In the genomic region with DNA sequence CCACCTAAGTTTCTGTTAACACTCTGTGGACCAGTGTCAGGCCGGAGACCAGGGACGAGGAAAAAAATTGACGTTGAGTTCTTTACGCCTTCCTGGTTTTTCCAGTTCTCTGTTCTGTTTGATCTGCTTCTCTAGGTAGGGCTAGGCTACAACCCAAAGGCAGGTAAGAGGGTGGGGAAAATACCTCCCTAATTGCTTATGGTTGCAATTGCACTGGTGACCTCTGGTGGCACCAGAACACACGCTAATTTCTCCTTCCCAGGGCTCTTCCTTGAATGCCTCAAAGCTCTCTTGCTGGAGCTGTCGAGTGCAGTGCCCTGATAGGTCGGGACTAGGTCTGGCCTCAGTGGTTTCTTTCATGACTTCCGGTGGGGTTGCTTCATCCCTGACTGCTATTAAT, we compare ENCODE assay signal across 20 mouse cellular contexts. TPM values are rescaled to one million over a fixed set of nuclear protein-coding genes. Genes with fewer than 3 reads are reported as not detected.
DNase-seq lines count a peak whose midpoint lies in the region; ATAC-seq and TF ChIP-seq lines count a peak whose summit lies in the region.
"Had no signal": no experiment of that assay in that cellular context is flagged by ENCODE, and none has a peak within 500 bp of the region (broad histone marks: within the 10 kb centered on the region; RNA-seq: fewer than 3 reads in every experiment).

No protein-coding gene starts in this region.

- no peak overlapping the region for H3K4me3 ChIP-seq in forebrain, postnatal 0 days (ENCODE audit: low read depth, low read length)
- H3K4me3 ChIP-seq in forebrain, embryonic 13.5 days, result no peak overlapping the region
- no peak overlapping the region for H3K4me3 ChIP-seq in stomach, embryonic 14.5 days (ENCODE audit: low read depth, low read length)
- H3K4me3 ChIP-seq: forebrain, embryonic 15.5 days; gastrocnemius, adult 2 months; heart, embryonic 12.5 days; liver, embryonic 12.5 days; midbrain, embryonic 15.5 days had no signal

- no peak overlapping the region for H3K4me2 ChIP-seq in forebrain, postnatal 0 days (ENCODE audit: low read depth)
- no peak overlapping the region for H3K4me2 ChIP-seq in forebrain, embryonic 13.5 days
- H3K4me2 ChIP-seq in stomach, embryonic 14.5 days (replicated peaks; ENCODE audit: low read depth, low read length), result no peak overlapping the region
- H3K4me2 ChIP-seq: forebrain, embryonic 15.5 days; heart, embryonic 12.5 days; liver, embryonic 12.5 days; midbrain, embryonic 15.5 days had no signal

- WGBS in forebrain, postnatal 0 days, result 65% methylated on average over 8 of the region's 8 CpGs
- WGBS in forebrain, embryonic 13.5 days, result 63% methylated on average over 8 of the region's 8 CpGs
- 54% methylated on average over 8 of the region's 8 CpGs for WGBS in stomach, embryonic 14.5 days

- H3K4me1 ChIP-seq in forebrain, postnatal 0 days (ENCODE audit: insufficient read depth), result no peaks in the 10 kb centered on the region
- H3K4me1 ChIP-seq in forebrain, embryonic 13.5 days, result no peaks in the 10 kb centered on the region
- no peaks in the 10 kb centered on the region for H3K4me1 ChIP-seq in stomach, embryonic 14.5 days (ENCODE audit: control insufficient read depth, insufficient read depth, low read length)
- H3K4me1 ChIP-seq: forebrain, embryonic 15.5 days; heart, embryonic 12.5 days; liver, embryonic 12.5 days; midbrain, embryonic 15.5 days had no signal

- no peaks in the 10 kb centered on the region for H3K36me3 ChIP-seq in forebrain, postnatal 0 days (ENCODE audit: insufficient read depth)
- no peaks in the 10 kb centered on the region for H3K36me3 ChIP-seq in forebrain, embryonic 13.5 days (ENCODE audit: poor library complexity, severe bottlenecking)
- no peaks in the 10 kb centered on the region for H3K36me3 ChIP-seq in stomach, embryonic 14.5 days (ENCODE audit: control insufficient read depth, insufficient read depth, low read length)
- H3K36me3 ChIP-seq: forebrain, embryonic 15.5 days; heart, embryonic 12.5 days; liver, embryonic 12.5 days; midbrain, embryonic 15.5 days had no signal

- H3K27me3 ChIP-seq in forebrain, postnatal 0 days (ENCODE audit: insufficient read depth, low read length), result no peaks in the 10 kb centered on the region
- H3K27me3 ChIP-seq in forebrain, embryonic 13.5 days, result no peaks in the 10 kb centered on the region
- H3K27me3 ChIP-seq in stomach, embryonic 14.5 days (ENCODE audit: control insufficient read depth, insufficient read depth, low read length), result no peaks in the 10 kb centered on the region
- H3K27me3 ChIP-seq: forebrain, embryonic 15.5 days; heart, embryonic 12.5 days; liver, embryonic 12.5 days; midbrain, embryonic 15.5 days had no signal

- no peak for ATAC-seq in forebrain, postnatal 0 days
- no peak for ATAC-seq in forebrain, embryonic 13.5 days
- peak; percentile 65 for ATAC-seq in stomach, embryonic 14.5 days (ENCODE audit: insufficient number of reproducible peaks, insufficient read depth, low FRiP score, low read depth)
- ATAC-seq: forebrain, embryonic 15.5 days; liver, embryonic 12.5 days; midbrain, embryonic 15.5 days had no signal

- 0 out of 2 replicates have a peak, but pooled peaks have one; percentile 3 for TF ChIP-seq CTCF in forebrain, postnatal 0 days (IDR thresholded peaks at IDR 0.05; ENCODE audit: low read depth)

- H3K9ac ChIP-seq in forebrain, postnatal 0 days, result no peak overlapping the region
- H3K9ac ChIP-seq in forebrain, embryonic 13.5 days, result no peak overlapping the region
- H3K9ac ChIP-seq in stomach, embryonic 14.5 days (replicated peaks; ENCODE audit: low read depth, low read length), result no peak overlapping the region
- H3K9ac ChIP-seq: forebrain, embryonic 15.5 days; heart, embryonic 12.5 days; liver, embryonic 12.5 days; midbrain, embryonic 15.5 days had no signal

- no peak for DNase-seq in forebrain, postnatal 0 days
- DNase-seq in lung, adult 18-20 months, result peak; percentile 7 to 8
- DNase-seq in lung, postnatal 25 days (ENCODE audit: low spot score), result no peak
- peak; percentile 33 for DNase-seq in ZHBTc4 (ENCODE audit: low read depth, low spot score)
- DNase-seq in T-cell, adult 2 months (ENCODE audit: low spot score), result no peak
- DNase-seq in frontal cortex, postnatal 14 days (ENCODE audit: low spot score in 2 of 2), result no peak
- DNase-seq: cerebellum, adult 11-12 months; gastrocnemius, adult 2 months; heart, postnatal 4 days; kidney, postnatal 14 days; right cerebral cortex, postnatal 14 days; thymus, adult 2 months had no signal

- no peaks in the 10 kb centered on the region for H3K9me3 ChIP-seq in forebrain, postnatal 0 days (ENCODE audit: low read length)
- H3K9me3 ChIP-seq in forebrain, embryonic 13.5 days (replicated peaks), result no peaks in the 10 kb centered on the region
- H3K9me3 ChIP-seq in stomach, embryonic 14.5 days (ENCODE audit: control insufficient read depth, low read depth, low read length), result no peaks in the 10 kb centered on the region
- H3K9me3 ChIP-seq: forebrain, embryonic 15.5 days; liver, embryonic 12.5 days; midbrain, embryonic 15.5 days had no signal

- no peak overlapping the region for H3K27ac ChIP-seq in forebrain, postnatal 0 days (ENCODE audit: low read depth, low read length)
- no peak overlapping the region for H3K27ac ChIP-seq in forebrain, embryonic 13.5 days
- H3K27ac ChIP-seq in stomach, embryonic 14.5 days (ENCODE audit: low read length), result no peak overlapping the region
- H3K27ac ChIP-seq: forebrain, embryonic 15.5 days; gastrocnemius, adult 2 months; liver, embryonic 12.5 days; midbrain, embryonic 15.5 days had no signal

RNA-seq across cellular contexts. Expression of gene Palm2, which starts 42.9 kb away (rescaled TPM):
- total RNA-seq in forebrain, postnatal 0 days (2014; rRNA removed), result 14.1 and 16.9 TPM in 2 replicates
- polyA plus RNA-seq in forebrain, postnatal 0 days (2015; fragmentation: Nextera tagmentation; extraction: Ambion mirVana), result 6.9 and 21.1 TPM in 2 replicates
- polyA plus RNA-seq in forebrain, embryonic 13.5 days (2015; fragmentation: Nextera tagmentation; extraction: Ambion mirVana), result 1.3 and 1.9 TPM in 2 replicates
- 5.9 and 7.0 TPM in 2 replicates for polyA plus RNA-seq in stomach, embryonic 14.5 days (2014; fragmentation: Nextera tagmentation; extraction: Ambion mirVana)
- total RNA-seq: common myeloid progenitor, adult 5-6 weeks; megakaryocyte progenitor cell, adult 5-6 weeks had no signal

Comparison
In these comparisons a context has a peak if more than half of its experiments do, and no peak if none do; other contexts are left out.
1. DNase-seq: peak in lung, adult 18-20 months (2 of 2) and ZHBTc4 (single experiment); none in forebrain, postnatal 0 days (single experiment), lung, postnatal 25 days (single experiment), T-cell, adult 2 months (single experiment) and frontal cortex, postnatal 14 days (0 of 2).